Mouse (Mus musculus): ENCODE results near the gene Fbxl20. TPM values are rescaled to one million over a fixed set of nuclear protein-coding genes. Genes with fewer than 3 reads are reported as not detected.

Fbxl20 gene
- total RNA-seq, 1 experiment, result 9.7 TPM

GRCm38 (mm10) chr11:98034061-98034460 lies 116.1 kb downstream of the Fbxl20 start:
- Histone ChIP-seq H3K9me3 (ENCODE audit: control insufficient read depth, insufficient read depth, low read depth, low read length) (no peaks in the 10 kb centered on the region), H3K27ac (ENCODE audit: insufficient read depth, low read depth, low read length, poor library complexity, severe bottlenecking) (no peak overlapping the region), H3K9ac (ENCODE audit: insufficient read depth, low read depth, low read length, poor library complexity, severe bottlenecking) (no peak overlapping the region), H3K36me3 (ENCODE audit: control insufficient read depth, insufficient read depth, low read length, poor library complexity, severe bottlenecking) (peaks cover 21% of the 10 kb centered on the region), H3K4me1 (ENCODE audit: control insufficient read depth in 2 of 2, insufficient read depth in 2 of 2, low read length in 2 of 2, poor library complexity in 1 of 2) (peaks cover 9 to 16% of the 10 kb centered on the region in 2 experiments; a peak in 3 of 4 replicates), H3K4me3 (ENCODE audit: insufficient read depth in 1 of 2, low read depth in 1 of 2, low read length in 2 of 2, poor library complexity in 1 of 2, severe bottlenecking in 1 of 2) (no peak overlapping the region)
- no peak for DNase-seq (ENCODE audit: low read depth, low spot score)
- in situ Hi-C loops (cut with MboI; ENCODE audit: low sequenced_read_pairs in 2 of 2, unreplicated experiment in 2 of 2), result no loop called here
- no peak for TF ChIP-seq MAFK (IDR thresholded peaks at IDR 0.05; ENCODE audit: insufficient read depth, low read depth, low read length)
- no peak for TF ChIP-seq CHD2 (IDR thresholded peaks at IDR 0.05; ENCODE audit: low read depth, low read length)
- no peak for TF ChIP-seq ZNF384 (IDR thresholded peaks at IDR 0.05; ENCODE audit: low read depth, low read length)
- TF ChIP-seq ZC3H11A (IDR thresholded peaks at IDR 0.05; ENCODE audit: borderline replicate concordance, low read depth, low read length), result no peak
- TF ChIP-seq HCFC1 (IDR thresholded peaks at IDR 0.05; ENCODE audit: borderline replicate concordance, insufficient read depth, low read length), result no peak

Other genes with a start within 250 kb of the Fbxl20 start
- gene Plxdc1, start 164.0 kb downstream of the Fbxl20 start, total RNA-seq (2012; rRNA removed), result 2.5 and 4.3 TPM in 2 replicates
- gene Arl5c, start 154.2 kb downstream of the Fbxl20 start, total RNA-seq (2012; rRNA removed), result 2.9 and 4.4 TPM in 2 replicates
- 6.2 and 12.0 TPM in 2 replicates for gene Cacnb1, start 127.4 kb downstream of the Fbxl20 start, total RNA-seq (2012; rRNA removed)
- gene Rpl19, start 123.7 kb downstream of the Fbxl20 start, total RNA-seq (2012; rRNA removed), result 3,222 and 3,264 TPM in 2 replicates
- gene Stac2, start 96.9 kb downstream of the Fbxl20 start, total RNA-seq (2012; rRNA removed), result 2.1 and 3.8 TPM in 2 replicates
- gene Med1, start 42.9 kb upstream of the Fbxl20 start, total RNA-seq (2012; rRNA removed), result 23.5 and 27.9 TPM in 2 replicates
- 63.3 and 68.8 TPM in 2 replicates for gene Cdk12, start 52.7 kb upstream of the Fbxl20 start, total RNA-seq (2012; rRNA removed)
- not detected in 2 replicates for gene Neurod2, start 179.2 kb upstream of the Fbxl20 start, total RNA-seq (2012; rRNA removed)
- gene Ppp1r1b, start 198.0 kb upstream of the Fbxl20 start, total RNA-seq (2012; rRNA removed), result 0.22 and 0.79 TPM in 2 replicates
- 40.2 and 59.8 TPM in 2 replicates for gene Stard3, start 208.0 kb upstream of the Fbxl20 start, total RNA-seq (2012; rRNA removed)
- 0.26 and 0.45 TPM in 2 replicates for gene Tcap, start 233.4 kb upstream of the Fbxl20 start, total RNA-seq (2012; rRNA removed)
- gene Pnmt, start 236.0 kb upstream of the Fbxl20 start, total RNA-seq (2012; rRNA removed), result 0.36 TPM in 1 of 2 replicates, not detected in the other